Mouse (Mus musculus) forebrain, embryonic 15.5 days (tissue): ENCODE results near the gene Akr1c13. TPM values are rescaled to one million over a fixed set of nuclear protein-coding genes. Genes with fewer than 3 reads are reported as not detected.
"Not testable (repeated sequence)": the region's sequence is repeated elsewhere in the genome, so short reads cannot be mapped to it uniquely, and the experiment has no call there.

Experiments
- ATAC-seq: fragments of 200-750 bp; cut with Nextera tagmentation; replicated peaks from 2 replicates; pipeline ENCODE4 v1.8.0; 2017; ENCODE audit warnings: mild to moderate bottlenecking, moderate TSS enrichment, moderate library complexity
- H3K27ac ChIP-seq: fragments of 300-500 bp; sonication (generic); replicated peaks from 2 replicates; pipeline ENCODE4 v1.5.1; 2015; ENCODE audit warnings: mild to moderate bottlenecking, inconsistent platforms
- H3K27me3 ChIP-seq: fragments of 300-500 bp; sonication (generic); 2 replicates; pipeline ENCODE4 v1.6.1; 2015; ENCODE audit warnings: inconsistent platforms
- H3K36me3 ChIP-seq: fragments of 300-500 bp; sonication (generic); 2 replicates; pipeline ENCODE4 v1.6.1; 2015; ENCODE audit warnings: mild to moderate bottlenecking, inconsistent platforms
- H3K4me1 ChIP-seq: fragments of 300-500 bp; sonication (generic); 2 replicates; pipeline ENCODE4 v1.6.1; 2015; ENCODE audit warnings: inconsistent platforms
- H3K4me2 ChIP-seq: fragments of 300-500 bp; sonication (generic); replicated peaks from 2 replicates; pipeline ENCODE4 v1.6.1; 2015; ENCODE audit warnings: mild to moderate bottlenecking, inconsistent platforms
- H3K4me3 ChIP-seq: fragments of 300-500 bp; sonication (generic); 2 replicates; pipeline ENCODE4 v1.5.1; 2015; ENCODE audit warnings: mild to moderate bottlenecking, inconsistent platforms
- H3K9ac ChIP-seq: fragments of 300-500 bp; sonication (generic); replicated peaks from 2 replicates; pipeline ENCODE4 v1.6.1; 2015; ENCODE audit warnings: mild to moderate bottlenecking, inconsistent platforms
- H3K9me3 ChIP-seq: fragments of 300-500 bp; sonication (generic); 2 replicates; pipeline ENCODE4 v1.6.1; 2016; ENCODE audit warnings: inconsistent platforms
- WGBS: fragments of 180-500 bp; shearing (Covaris S2); methylation state at CpG from one replicate; pipeline ENCODE4 v1.1.7; 2015; ENCODE audit warnings: mixed read lengths; 5-methylcytosine and 5-hydroxymethylcytosine counted together
- polyA plus RNA-seq: library from polyadenylated mRNA; unstranded; fragments of >200 nt; fragmentation: Nextera tagmentation; extraction: Ambion mirVana; gene quantifications from 2 replicates; pipeline ENCODE4 v1.2.1, GENCODE M21; 2015

Akr1c13 gene
- polyA plus RNA-seq, 1 experiment from 2014 or later: 2.2 TPM

GRCm38 (mm10) chr13:4206147-4206903 is 15.4 kb downstream of the Akr1c13 start:
- Histone ChIP-seq H3K4me2 (no peak overlapping the region), H3K4me3 (no peak overlapping the region), H3K27me3 (no peaks in the 10 kb centered on the region), H3K9me3 (no peaks in the 10 kb centered on the region), H3K4me1 (no peaks in the 10 kb centered on the region), H3K36me3 (no peaks in the 10 kb centered on the region), H3K27ac (no peak overlapping the region), H3K9ac (no peak overlapping the region)
- 38% methylated on average over 1 of the region's 1 CpGs for WGBS
- ATAC-seq: no peak

- ATAC-seq: no peak
- Histone ChIP-seq H3K9ac (no peak overlapping the region), H3K4me2 (no peak overlapping the region), H3K27ac (no peak overlapping the region), H3K4me1 (no peaks in the 10 kb centered on the region), H3K9me3 (no peaks in the 10 kb centered on the region), H3K4me3 (no peak overlapping the region), H3K36me3 (no peaks in the 10 kb centered on the region), H3K27me3 (no peaks in the 10 kb centered on the region)
- WGBS: 71% methylated on average over 18 of the region's 20 CpGs
Measured at GRCm38 (mm10) chr13:4211560-4212299, 20.8 kb downstream of the Akr1c13 start.

DNA sequence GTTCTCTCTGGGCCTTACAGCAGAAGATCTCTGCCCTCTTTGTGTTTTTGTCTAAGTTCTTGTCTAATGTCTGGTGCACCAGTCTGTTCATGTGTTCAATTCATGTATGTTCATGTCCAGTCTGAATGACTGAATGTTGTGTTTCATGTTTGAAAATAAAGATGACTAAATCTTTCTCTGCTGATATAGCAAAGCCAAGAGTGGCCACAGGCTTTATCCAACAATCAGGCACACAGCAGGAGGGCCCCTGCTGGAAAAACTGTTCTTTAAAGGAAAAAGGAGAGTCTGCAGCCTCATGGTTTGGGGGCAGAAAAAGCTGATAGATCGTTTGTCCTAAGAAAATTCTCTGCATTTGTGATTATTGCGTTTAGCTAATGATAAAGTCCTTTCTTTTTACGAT is 21.4 kb downstream of the Akr1c13 start:
- Histone ChIP-seq H3K4me3 (no peak overlapping the region), H3K27ac (no peak overlapping the region), H3K27me3 (no peaks in the 10 kb centered on the region), H3K4me2 (no peak overlapping the region), H3K9ac (no peak overlapping the region), H3K36me3 (no peaks in the 10 kb centered on the region), H3K4me1 (no peaks in the 10 kb centered on the region), H3K9me3 (no peaks in the 10 kb centered on the region)
- no peak for ATAC-seq
- WGBS: 46% methylated on average over 3 of the region's 3 CpGs

DNA sequence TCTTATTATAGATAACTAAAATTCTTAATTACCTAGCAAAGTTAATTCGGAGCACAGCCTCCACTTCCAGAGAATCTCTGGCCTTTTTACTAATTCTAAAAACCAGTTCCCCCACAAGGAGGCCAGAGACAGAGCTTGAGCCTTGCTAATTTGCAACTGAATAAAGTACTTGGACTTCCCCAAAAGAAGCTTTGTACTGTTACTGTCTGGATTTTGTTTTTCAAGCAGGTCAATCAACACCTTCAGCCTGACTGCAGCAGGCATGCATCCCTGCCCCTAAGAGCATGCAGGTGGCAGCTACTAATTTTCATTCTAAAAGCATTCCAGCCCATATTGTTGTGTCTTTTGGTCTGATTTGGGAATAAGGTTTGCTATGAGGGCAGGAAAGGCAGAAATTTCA is 24.5 kb downstream of the Akr1c13 start:
- H3K27ac ChIP-seq, H3K9me3 ChIP-seq, H3K27me3 ChIP-seq, H3K9ac ChIP-seq, H3K4me1 ChIP-seq, ATAC-seq, H3K4me2 ChIP-seq, H3K36me3 ChIP-seq, H3K4me3 ChIP-seq: not testable (repeated sequence)
- 78% methylated on average over 1 of the region's 1 CpGs for WGBS

GRCm38 (mm10) chr13:4228441-4228840 is 37.5 kb downstream of the Akr1c13 start, which contains the start of gene Akr1c19:
Gene Akr1c19 (plus strand): TSS chr13:4228700.
- H3K36me3 ChIP-seq: no peaks in the 10 kb centered on the region
- no peaks in the 10 kb centered on the region for H3K4me1 ChIP-seq
- H3K27ac ChIP-seq: no peak within 1 kb of the TSS
- no peak within 1 kb of the TSS for H3K4me2 ChIP-seq
- H3K9me3 ChIP-seq: no peaks in the 10 kb centered on the region
- no peak for ATAC-seq
- no peaks in the 10 kb centered on the region for H3K27me3 ChIP-seq
- H3K4me3 ChIP-seq: no peak within 1 kb of the TSS
- H3K9ac ChIP-seq: no peak within 1 kb of the TSS
- WGBS: 75% methylated on average over 1 of the region's 1 CpGs

- Histone ChIP-seq H3K27me3 (no peaks in the 10 kb centered on the region), H3K4me1 (no peaks in the 10 kb centered on the region), H3K27ac (no peak overlapping the region), H3K4me2 (no peak overlapping the region), H3K9me3 (no peaks in the 10 kb centered on the region), H3K4me3 (no peak overlapping the region), H3K9ac (no peak overlapping the region), H3K36me3 (no peaks in the 10 kb centered on the region)
- 96% methylated on average over 8 of the region's 8 CpGs for WGBS
- ATAC-seq: no peak
Measured at GRCm38 (mm10) chr13:4230841-4231623, 40.1 kb downstream of the Akr1c13 start.

GRCm38 (mm10) chr13:4233135-4233534 is 42.2 kb downstream of the Akr1c13 start:
- no peaks in the 10 kb centered on the region for H3K27me3 ChIP-seq
- no peak overlapping the region for H3K4me3 ChIP-seq
- no peaks in the 10 kb centered on the region for H3K9me3 ChIP-seq
- WGBS: 82% methylated on average over 1 of the region's 1 CpGs
- no peak overlapping the region for H3K9ac ChIP-seq
- H3K27ac ChIP-seq: no peak overlapping the region
- no peaks in the 10 kb centered on the region for H3K4me1 ChIP-seq
- no peaks in the 10 kb centered on the region for H3K36me3 ChIP-seq
- ATAC-seq: no peak
- H3K4me2 ChIP-seq: no peak overlapping the region

DNA sequence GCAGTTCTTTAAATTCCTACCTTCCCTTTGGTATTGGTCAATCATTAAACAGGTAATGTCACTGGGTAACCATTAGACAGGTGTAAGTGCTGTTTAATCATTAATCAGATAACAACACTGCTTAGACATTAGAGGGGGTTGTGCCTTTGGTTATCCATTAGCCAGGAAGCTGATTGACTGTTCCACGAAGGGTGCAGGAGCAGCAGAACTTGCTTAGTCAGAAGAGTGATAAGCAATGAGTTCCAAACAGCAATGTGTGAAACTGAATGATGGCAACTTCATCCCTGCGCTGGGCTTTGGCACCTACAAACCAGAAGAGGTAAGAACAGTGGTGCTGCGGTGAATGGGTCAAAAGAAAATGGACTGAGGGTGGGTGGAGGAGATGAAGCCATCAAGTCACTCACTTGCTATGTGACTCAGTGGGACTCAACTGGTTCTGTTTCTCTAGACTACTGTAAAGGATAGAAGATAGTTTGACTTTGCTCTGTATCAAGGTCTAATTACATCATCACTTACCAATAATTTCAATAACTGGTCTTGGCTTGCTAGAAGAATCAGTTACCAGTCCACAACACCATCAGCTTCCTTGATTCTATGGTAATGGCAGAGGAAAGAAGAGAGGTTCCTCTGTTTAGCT is 42.7 kb downstream of the Akr1c13 start:
- H3K36me3 ChIP-seq: no peaks in the 10 kb centered on the region
- H3K27ac ChIP-seq: no peak overlapping the region
- no peaks in the 10 kb centered on the region for H3K9me3 ChIP-seq
- no peaks in the 10 kb centered on the region for H3K27me3 ChIP-seq
- H3K4me2 ChIP-seq: no peak overlapping the region
- ATAC-seq: no peak
- 87% methylated on average over 3 of the region's 3 CpGs for WGBS
- H3K4me1 ChIP-seq: no peaks in the 10 kb centered on the region
- no peak overlapping the region for H3K4me3 ChIP-seq
- no peak overlapping the region for H3K9ac ChIP-seq

DNA sequence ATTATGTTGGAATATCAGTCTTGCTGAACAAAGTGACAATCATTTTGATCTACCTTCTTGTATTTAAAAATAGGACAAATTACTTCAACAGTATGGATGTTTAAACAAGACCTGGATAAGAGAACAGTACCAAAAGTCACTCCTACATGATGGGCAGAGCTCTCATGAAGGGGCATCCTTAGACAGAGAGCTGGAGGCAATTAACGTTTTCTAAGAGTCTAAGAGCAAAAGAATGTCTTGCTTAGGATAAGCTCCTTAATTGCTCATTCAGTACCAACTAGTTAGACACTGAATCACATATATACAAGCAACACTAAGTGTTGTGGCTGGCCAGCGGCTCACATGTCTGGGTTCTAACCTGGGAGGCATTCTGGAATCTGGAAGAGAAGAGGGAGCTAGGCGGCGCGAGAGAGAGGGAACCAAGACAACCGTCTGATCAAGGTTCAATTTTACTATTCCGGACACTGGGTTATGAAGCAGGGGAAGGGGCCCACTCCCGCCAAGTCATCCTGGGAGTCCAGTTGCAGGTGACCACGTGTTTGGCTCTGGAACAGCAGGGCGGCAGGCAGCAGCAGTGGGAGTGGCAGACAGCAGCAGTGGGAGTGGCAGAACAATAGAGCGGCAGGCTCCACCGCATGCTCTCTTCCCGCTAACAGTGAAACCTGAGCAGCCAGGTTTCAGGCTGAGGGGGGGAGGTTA is 54.1 kb downstream of the Akr1c13 start:
- Histone ChIP-seq H3K4me1 (0 out of 2 replicates have a peak, but pooled peaks cover 3% of the 10 kb centered on the region), H3K9me3 (no peaks in the 10 kb centered on the region; the same call in 1 of the 2 replicates), H3K36me3 (no peaks in the 10 kb centered on the region), H3K9ac (peak overlapping the region; percentile 45), H3K4me3 (peak overlapping the region; percentile 45), H3K27ac (no peak overlapping the region), H3K27me3 (no peaks in the 10 kb centered on the region), H3K4me2 (peak overlapping the region; percentile 55)
- ATAC-seq: peak; percentile 93
- WGBS: under 1% methylated on average over 13 of the region's 13 CpGs

DNA sequence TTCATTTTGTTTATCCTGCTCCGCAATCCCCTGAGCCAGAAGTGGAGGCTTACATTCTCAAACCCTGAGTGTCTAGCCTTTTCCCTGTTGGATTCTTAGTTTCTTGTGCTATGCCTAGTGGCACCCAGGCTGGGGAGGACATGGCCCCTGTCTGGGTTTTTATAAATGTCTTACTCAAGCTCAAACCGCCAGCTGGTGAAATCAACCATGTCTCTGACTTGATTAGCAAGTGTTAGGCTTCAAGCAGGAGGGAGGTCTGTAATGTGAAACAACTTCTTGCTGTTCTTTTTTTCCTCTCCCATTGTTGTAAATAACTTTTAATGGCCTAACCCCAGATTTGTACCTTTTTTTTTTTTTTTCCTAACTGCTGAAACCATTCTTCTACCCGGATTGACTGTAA is 58.4 kb downstream of the Akr1c13 start:
- no peak overlapping the region for H3K9ac ChIP-seq
- H3K4me3 ChIP-seq: no peak overlapping the region
- H3K4me2 ChIP-seq: no peak overlapping the region
- H3K27ac ChIP-seq: no peak overlapping the region
- no peaks in the 10 kb centered on the region for H3K27me3 ChIP-seq
- no peaks in the 10 kb centered on the region for H3K9me3 ChIP-seq
- H3K4me1 ChIP-seq: 0 out of 2 replicates have a peak, but pooled peaks cover 3% of the 10 kb centered on the region
- no peak for ATAC-seq
- no peaks in the 10 kb centered on the region for H3K36me3 ChIP-seq
- 61% methylated on average over 3 of the region's 3 CpGs for WGBS
